Mouse (Mus musculus) heart, embryonic 14.5 days (tissue): ENCODE measurements around the gene Lgals3bp. TPM values are rescaled to one million over a fixed set of nuclear protein-coding genes. Genes with fewer than 3 reads are reported as not detected.

Experiments
- polyA plus RNA-seq: library from polyadenylated mRNA; unstranded; fragments of >200 nt; fragmentation: Nextera tagmentation; extraction: Ambion mirVana; gene quantifications from 2 replicates; pipeline ENCODE4 v1.2.1, GENCODE M21; 2014

Gene Lgals3bp
- polyA plus RNA-seq, 1 experiment from 2014 or later = 7.2 TPM

Other genes with a start within 250 kb of the Lgals3bp start
- gene Cyth1, start 153.5 kb downstream of the Lgals3bp start, polyA plus RNA-seq = 12.7 and 15.9 TPM in 2 replicates
- gene Usp36, start 111.8 kb downstream of the Lgals3bp start, polyA plus RNA-seq = 9.1 and 11.5 TPM in 2 replicates
- gene Cep295nl, start 59.6 kb downstream of the Lgals3bp start, polyA plus RNA-seq = 0.28 and 0.45 TPM in 2 replicates
- gene Timp2, start 46.4 kb downstream of the Lgals3bp start, polyA plus RNA-seq = 87.6 and 99.2 TPM in 2 replicates
- 12.0 and 19.2 TPM in 2 replicates for gene Cant1, start 17.0 kb upstream of the Lgals3bp start, polyA plus RNA-seq
- gene C1qtnf1, start 26.1 kb upstream of the Lgals3bp start, polyA plus RNA-seq = 7.3 and 7.5 TPM in 2 replicates
- gene Engase, start 74.7 kb upstream of the Lgals3bp start, polyA plus RNA-seq = 3.1 and 4.8 TPM in 2 replicates